Mouse (Mus musculus) embryonic fibroblast, embryonic 13.5 days (primary cell): ENCODE results near the gene Shtn1.

Experiments used
- CTCF ChIP-seq: IDR thresholded peaks from 2 replicates; pipeline ENCODE4 v1.5.1; 2011; ENCODE audit warnings: mild to moderate bottlenecking, control low read depth, low read length, moderate library complexity, borderline replicate concordance; ENCODE audit not compliant: insufficient read depth
- POLR2A ChIP-seq: IDR thresholded peaks from 2 replicates; pipeline ENCODE4 v1.6.1; 2011; ENCODE audit warnings: low read depth, mild to moderate bottlenecking, control low read depth, low read length, moderate library complexity

DNA sequence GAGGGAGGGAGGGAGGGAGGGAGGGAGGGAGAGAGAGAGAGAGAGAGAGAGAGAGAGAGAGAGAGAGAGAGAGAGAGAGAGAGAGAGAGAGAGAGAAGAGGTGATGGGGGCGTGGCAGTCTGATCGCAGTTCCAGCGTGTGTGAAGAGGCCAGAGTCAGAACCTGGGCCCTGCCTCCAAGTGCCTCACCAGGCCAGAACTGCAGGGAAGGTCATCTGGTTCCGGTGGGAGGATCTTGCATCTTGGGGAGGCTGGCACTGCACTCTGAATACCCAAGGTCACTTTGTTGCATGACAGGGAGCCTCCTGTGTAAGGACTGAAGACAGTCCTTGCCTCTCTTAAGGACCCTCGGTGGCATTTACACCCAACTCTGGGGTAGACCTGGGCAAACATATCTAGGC, 231 bp upstream of the Shtn1 start:
- TF ChIP-seq POLR2A, result no peak
- no peak for TF ChIP-seq CTCF
